Mouse (Mus musculus): ENCODE results near the gene Btf3.

Btf3 gene

DNA sequence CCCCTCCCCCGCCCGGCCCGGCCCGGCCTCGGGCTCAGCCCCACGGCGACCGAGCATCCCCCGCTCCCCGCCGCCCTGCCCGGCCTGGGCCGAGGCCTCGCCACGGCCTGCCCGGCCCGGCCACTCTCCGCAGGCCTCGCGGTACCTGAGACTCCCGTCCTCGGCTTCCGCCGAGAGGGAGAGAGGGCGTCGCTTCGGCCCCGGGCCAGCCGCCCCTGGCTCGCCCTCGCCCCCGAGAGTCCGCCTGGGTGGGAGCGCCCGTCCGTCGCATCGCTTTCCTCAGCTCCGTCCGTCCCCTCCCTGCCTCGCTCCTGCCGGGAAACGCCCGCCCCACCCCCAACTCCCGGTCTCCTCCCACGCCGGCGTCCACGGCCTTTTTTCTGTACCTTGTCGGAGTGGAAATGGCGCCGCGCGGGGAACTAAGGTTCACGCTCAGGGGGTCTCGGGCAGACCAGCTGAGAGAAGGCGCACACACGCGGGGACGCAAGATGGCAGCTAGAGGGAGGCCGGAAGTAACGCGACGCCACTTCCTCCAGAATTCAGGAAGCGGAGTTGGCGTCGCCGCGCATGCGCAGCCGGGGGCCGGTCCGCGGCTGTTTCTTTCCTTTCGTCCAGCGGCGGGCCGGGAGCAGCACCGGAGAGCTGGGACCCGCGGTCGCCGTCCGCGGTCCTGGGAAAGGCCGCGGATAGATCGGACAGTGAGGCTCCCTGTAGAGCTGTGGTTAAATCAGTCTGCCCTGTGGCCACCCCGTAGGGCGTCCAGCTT is at the start of gene Btf3:
Btf3 (minus strand) TSS at position 527 of the 766 bp plus-strand sequence.
- DNase-seq (ENCODE audit: low spot score) = peak; percentile 96

DNA sequence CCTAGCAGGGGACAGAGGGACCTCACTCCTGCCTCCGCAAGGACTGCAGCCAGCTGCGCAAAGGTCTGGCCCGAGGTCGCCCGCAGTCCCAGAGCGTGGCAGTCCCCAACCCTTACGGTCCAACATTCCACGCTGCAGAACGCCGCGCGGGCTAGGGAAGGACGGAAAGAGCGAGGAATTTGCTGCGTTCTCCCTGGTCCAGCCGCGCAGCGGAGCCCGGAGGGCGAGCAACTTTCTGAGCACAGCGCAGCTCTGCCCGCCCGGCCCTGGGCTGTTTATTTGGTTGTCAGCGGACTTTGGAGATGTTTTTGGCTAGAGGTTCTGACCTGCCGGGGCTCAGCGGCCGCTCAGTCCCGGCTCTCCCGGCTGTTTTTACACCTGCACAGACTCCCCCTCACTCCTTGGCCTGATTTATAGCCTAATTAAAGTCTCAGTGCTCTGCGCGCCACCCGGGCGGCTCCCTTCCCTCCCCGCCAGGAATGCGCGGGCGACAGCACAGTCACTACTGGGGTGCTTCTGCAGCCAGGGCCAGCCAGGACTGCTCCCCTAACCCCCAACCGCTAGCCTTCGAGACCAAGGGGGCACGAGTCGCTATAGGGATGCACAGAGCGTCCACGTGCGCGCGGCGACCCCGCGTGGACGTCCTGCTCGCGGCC is 49.1 kb upstream of the Btf3 start:
- peak; percentile 57 for DNase-seq (ENCODE audit: low spot score)

DNA sequence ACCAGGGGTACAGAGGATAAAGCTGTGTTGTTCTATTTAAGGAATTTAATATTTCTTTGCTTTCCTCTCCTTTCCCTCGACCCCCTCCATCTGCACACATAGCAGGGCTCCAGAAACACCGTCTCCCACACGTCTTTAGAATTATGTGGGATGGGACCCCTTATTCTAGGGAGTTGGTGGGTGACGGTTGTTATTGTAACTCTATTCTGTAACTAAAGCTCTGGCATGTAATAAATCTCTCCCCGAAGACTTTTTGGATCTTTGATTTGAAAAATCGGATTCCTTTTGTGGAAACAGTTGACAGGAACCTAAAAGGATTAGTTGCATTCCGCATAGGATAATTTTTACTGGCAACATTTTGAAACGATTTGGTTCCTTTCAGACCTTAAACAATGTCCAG is 48.3 kb upstream of the Btf3 start:
- no peak for DNase-seq (ENCODE audit: low spot score)

GRCm38 (mm10) chr13:98363046-98363445 is 46.2 kb upstream of the Btf3 start:
- peak; percentile 34 for DNase-seq (ENCODE audit: low spot score)

GRCm38 (mm10) chr13:98361161-98361560 is 44.4 kb upstream of the Btf3 start:
- no peak for DNase-seq (ENCODE audit: low spot score)

DNA sequence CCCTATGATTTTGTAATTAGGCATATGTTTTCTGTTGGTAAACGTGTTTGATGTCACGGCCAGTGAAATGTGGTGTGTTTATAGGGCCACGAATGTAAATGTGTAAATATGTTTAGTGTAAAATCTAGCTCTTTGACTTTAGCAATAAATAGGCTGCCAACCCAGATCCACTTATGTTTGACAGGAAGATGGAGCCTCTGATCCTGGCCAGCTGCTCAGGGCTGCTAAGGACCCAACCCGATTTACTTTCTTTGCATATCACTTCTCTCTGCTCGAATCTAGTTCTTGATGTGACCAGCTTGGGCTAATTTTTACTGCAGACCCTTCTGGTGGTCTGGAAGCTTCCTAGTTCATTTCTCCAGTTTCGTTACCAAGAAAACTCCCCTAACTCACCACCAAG is 43.6 kb upstream of the Btf3 start:
- peak; percentile 27 for DNase-seq (ENCODE audit: low spot score)

GRCm38 (mm10) chr13:98359337-98359736 is 42.5 kb upstream of the Btf3 start:
- DNase-seq (ENCODE audit: low spot score) = peak; percentile 60

GRCm38 (mm10) chr13:98358424-98359181 is 41.8 kb upstream of the Btf3 start:
- peak; percentile 61 for DNase-seq (ENCODE audit: low spot score)

GRCm38 (mm10) chr13:98357433-98358423 is 40.9 kb upstream of the Btf3 start:
- peak; percentile 47 for DNase-seq (ENCODE audit: low spot score)

DNA sequence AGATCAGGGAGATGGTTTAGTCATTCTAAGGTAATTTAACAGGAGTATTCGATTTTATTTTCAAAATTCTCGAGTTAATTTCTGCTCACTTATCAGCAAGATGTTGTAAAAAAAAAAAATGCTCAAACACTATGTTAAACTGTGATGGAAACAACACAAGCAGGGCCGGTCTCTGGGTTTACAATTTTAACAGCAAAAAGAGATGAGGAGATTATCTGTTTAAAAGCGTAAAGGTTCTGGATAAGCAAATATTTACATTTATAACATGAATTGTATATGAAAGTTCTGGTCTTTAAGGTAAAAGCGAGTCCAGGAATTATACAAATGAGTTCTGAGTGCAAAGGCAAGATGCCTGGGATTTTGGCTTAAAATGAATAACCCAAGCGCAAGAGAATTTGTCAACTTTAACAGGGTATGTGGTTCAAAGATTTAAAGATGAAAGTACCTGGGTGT is 40.2 kb upstream of the Btf3 start:
- DNase-seq (ENCODE audit: low spot score) = no peak

- DNase-seq (ENCODE audit: low spot score) = peak; percentile 45
Observed at GRCm38 (mm10) chr13:98356176-98356972, 39.6 kb upstream of the Btf3 start.

- DNase-seq (ENCODE audit: low spot score) = no peak
Observed at GRCm38 (mm10) chr13:98355559-98356111, 38.8 kb upstream of the Btf3 start.

GRCm38 (mm10) chr13:98354871-98355558 is 38.2 kb upstream of the Btf3 start:
- DNase-seq (ENCODE audit: low spot score) = peak; percentile 62

- DNase-seq (ENCODE audit: low spot score) = peak; percentile 83
Observed at GRCm38 (mm10) chr13:98354090-98354801, 37.4 kb upstream of the Btf3 start, which contains the start of gene Foxd1. TSS of gene Foxd1 (plus strand) at chr13:98354242.

DNA sequence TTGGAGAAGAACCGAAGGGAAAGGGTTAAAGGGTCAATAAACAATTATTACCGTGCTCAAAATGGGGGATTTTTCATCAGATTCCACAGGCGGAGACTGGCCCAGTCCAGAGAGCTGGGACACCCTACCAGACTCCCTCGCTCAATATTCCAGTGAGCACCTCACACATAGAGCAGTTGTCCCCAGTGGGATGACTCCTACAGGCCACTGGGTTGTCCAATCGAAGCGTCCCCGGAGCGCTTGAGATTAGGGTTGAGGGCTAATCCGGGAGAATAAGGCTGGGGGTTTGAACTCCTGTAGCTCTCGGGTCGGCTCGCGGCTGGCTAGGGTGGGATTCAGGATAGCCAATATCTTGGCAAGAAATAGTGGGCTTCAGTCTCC is 36.9 kb upstream of the Btf3 start:
- DNase-seq (ENCODE audit: low spot score) = no peak

GRCm38 (mm10) chr13:98352381-98352975 is 35.7 kb upstream of the Btf3 start:
- DNase-seq (ENCODE audit: low spot score) = peak; percentile 29

DNA sequence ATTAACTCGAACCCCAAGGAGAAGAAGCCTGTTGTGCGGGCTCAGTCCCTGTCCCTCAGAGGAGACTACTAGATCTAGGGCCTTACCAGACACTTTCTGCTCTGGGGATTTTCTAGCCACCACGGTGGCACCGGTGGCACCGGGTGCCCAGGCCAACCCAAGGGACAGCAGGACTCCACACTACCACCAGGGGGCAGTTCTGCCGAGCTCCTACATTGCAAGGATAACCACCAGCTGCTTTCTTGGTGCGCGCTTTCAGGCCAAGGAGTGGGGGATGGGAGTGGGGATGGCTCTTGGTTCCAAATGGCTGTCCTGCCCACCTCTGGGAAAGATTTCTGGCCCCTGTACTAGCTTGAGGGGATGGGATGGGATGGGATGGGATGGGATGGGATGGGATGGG is 34.7 kb upstream of the Btf3 start:
- peak; percentile 80 for DNase-seq (ENCODE audit: low spot score)

DNA sequence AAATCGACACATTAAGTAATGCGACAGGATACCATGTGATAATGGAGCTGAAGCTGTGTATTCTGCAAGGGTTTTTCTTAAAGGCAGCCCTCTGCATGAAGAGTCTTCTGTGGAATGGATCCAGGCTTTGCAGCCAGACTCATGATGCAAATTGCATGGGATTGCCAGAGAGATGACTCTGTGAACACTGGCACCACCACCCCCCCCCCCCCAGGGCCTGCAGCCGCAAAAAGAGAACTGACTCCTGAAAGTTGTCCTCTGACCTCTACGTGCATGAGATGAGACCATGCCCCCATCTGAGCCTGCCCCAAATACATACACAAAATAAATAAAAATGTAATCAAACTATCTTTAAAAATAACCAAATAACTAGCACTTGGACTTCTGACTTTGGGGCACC is 32.7 kb upstream of the Btf3 start:
- no peak for DNase-seq (ENCODE audit: low spot score)

GRCm38 (mm10) chr13:98340506-98340905 is 23.7 kb upstream of the Btf3 start:
- DNase-seq (ENCODE audit: low spot score) = no peak
